18 mouse cellular contexts compared by ENCODE assay signal in the genomic region with DNA sequence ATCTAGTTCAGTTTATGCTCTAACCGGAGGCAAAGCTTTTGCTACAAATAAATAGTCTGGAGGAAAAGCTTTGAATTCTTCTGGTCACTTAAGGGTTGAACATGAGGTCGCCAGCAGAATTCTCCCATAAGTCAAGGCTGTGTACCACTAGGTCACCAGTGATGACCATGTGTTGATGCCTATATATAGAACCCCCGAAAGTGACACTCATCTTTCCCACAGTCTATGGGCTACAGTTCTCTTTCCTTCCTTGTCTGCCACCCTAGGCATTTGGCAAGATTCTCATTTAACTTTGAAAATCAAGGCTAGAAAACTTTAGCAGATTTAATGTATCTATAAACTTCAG.
DNase-seq lines count a peak whose midpoint lies in the region; ATAC-seq and TF ChIP-seq lines count a peak whose summit lies in the region.
"Had no signal": no experiment of that assay in that cellular context is flagged by ENCODE, and none has a peak within 500 bp of the region (broad histone marks: within the 10 kb centered on the region; RNA-seq: fewer than 3 reads in every experiment).

No protein-coding gene starts in this region.

- H3K9ac ChIP-seq in heart, embryonic 16.5 days (ENCODE audit: low read length) = no peak overlapping the region
- no peak overlapping the region for H3K9ac ChIP-seq in lung, embryonic 14.5 days
- no peak overlapping the region for H3K9ac ChIP-seq in stomach, embryonic 14.5 days (replicated peaks; ENCODE audit: low read depth, low read length)
- H3K9ac ChIP-seq in hindbrain, embryonic 12.5 days = no peak overlapping the region
- H3K9ac ChIP-seq: forebrain, embryonic 13.5 days; neural tube, embryonic 12.5 days had no signal

- no peaks in the 10 kb centered on the region for H3K9me3 ChIP-seq in heart, embryonic 16.5 days (replicated peaks; ENCODE audit: control insufficient read depth, low read length)
- H3K9me3 ChIP-seq in lung, embryonic 14.5 days (ENCODE audit: low read depth, low read length) = no peaks in the 10 kb centered on the region
- no peaks in the 10 kb centered on the region for H3K9me3 ChIP-seq in stomach, embryonic 14.5 days (ENCODE audit: control insufficient read depth, low read depth, low read length)
- no peaks in the 10 kb centered on the region for H3K9me3 ChIP-seq in hindbrain, embryonic 12.5 days (replicated peaks)
- H3K9me3 ChIP-seq: forebrain, embryonic 13.5 days; neural tube, embryonic 12.5 days had no signal

- no peak overlapping the region for H3K4me2 ChIP-seq in heart, embryonic 16.5 days (ENCODE audit: low read depth, low read length)
- H3K4me2 ChIP-seq in lung, embryonic 14.5 days = no peak overlapping the region
- no peak overlapping the region for H3K4me2 ChIP-seq in stomach, embryonic 14.5 days (replicated peaks; ENCODE audit: low read depth, low read length)
- no peak overlapping the region for H3K4me2 ChIP-seq in hindbrain, embryonic 12.5 days (replicated peaks)
- H3K4me2 ChIP-seq: forebrain, embryonic 13.5 days; neural tube, embryonic 12.5 days had no signal

- no peak for ATAC-seq in heart, embryonic 16.5 days (replicated peaks; ENCODE audit: extremely low read depth, insufficient read depth, low FRiP score)
- peak; percentile 88 for ATAC-seq in lung, embryonic 14.5 days (ENCODE audit: insufficient read depth)
- ATAC-seq in stomach, embryonic 14.5 days (ENCODE audit: insufficient number of reproducible peaks, insufficient read depth, low FRiP score, low read depth) = peak; percentile 23; the same call in 1 of the 2 replicates
- no peak for ATAC-seq in hindbrain, embryonic 12.5 days (ENCODE audit: low FRiP score)
- ATAC-seq: forebrain, embryonic 13.5 days; hindbrain, embryonic 16.5 days had no signal

- TF ChIP-seq POLR2A in embryonic fibroblast, embryonic 13.5 days (IDR thresholded peaks at IDR 0.05; ENCODE audit: low read depth, low read length) = no peak

- H3K4me1 ChIP-seq in heart, embryonic 16.5 days (ENCODE audit: control insufficient read depth, insufficient read depth, low read length) = no peaks in the 10 kb centered on the region
- no peaks in the 10 kb centered on the region; the same call in 1 of the 2 replicates for H3K4me1 ChIP-seq in lung, embryonic 14.5 days (ENCODE audit: insufficient read depth)
- peaks cover 14% of the 10 kb centered on the region for H3K4me1 ChIP-seq in embryonic fibroblast, embryonic 13.5 days (ENCODE audit: control insufficient read depth, insufficient read depth, low read length)
- peaks cover 6% of the 10 kb centered on the region; the same call in 1 of the 2 replicates for H3K4me1 ChIP-seq in stomach, embryonic 14.5 days (ENCODE audit: control insufficient read depth, insufficient read depth, low read length)
- no peaks in the 10 kb centered on the region for H3K4me1 ChIP-seq in hindbrain, embryonic 12.5 days
- H3K4me1 ChIP-seq: forebrain, embryonic 13.5 days; neural tube, embryonic 12.5 days had no signal

- intact Hi-C loops in heart, postnatal 36 days (cut with DNase I) = no loop called here

- no peak for DNase-seq in heart, postnatal 36 days
- no peak for DNase-seq in lung, embryonic 14.5 days
- no peak for DNase-seq in lung, postnatal 10 days
- no peak for DNase-seq in cerebellum, adult 9-11 months
- DNase-seq: adrenal gland, postnatal 25 days; cerebellum, adult 8-10 months; layer of hippocampus, adult 9-11 months; liver; lung, postnatal 14 days; spleen, adult 18-20 months; thymus, postnatal 4 days had no signal

- TF ChIP-seq CTCF in lung, embryonic 14.5 days (IDR thresholded peaks at IDR 0.05; ENCODE audit: low read depth) = no peak
- TF ChIP-seq CTCF in embryonic fibroblast, embryonic 13.5 days (IDR thresholded peaks at IDR 0.05; ENCODE audit: borderline replicate concordance, insufficient read depth, low read length) = no peak

- no peaks in the 10 kb centered on the region for H3K36me3 ChIP-seq in heart, embryonic 16.5 days (ENCODE audit: control insufficient read depth, insufficient read depth)
- H3K36me3 ChIP-seq in lung, embryonic 14.5 days (ENCODE audit: insufficient read depth) = no peaks in the 10 kb centered on the region
- no peaks in the 10 kb centered on the region for H3K36me3 ChIP-seq in stomach, embryonic 14.5 days (ENCODE audit: control insufficient read depth, insufficient read depth, low read length)
- no peaks in the 10 kb centered on the region for H3K36me3 ChIP-seq in hindbrain, embryonic 12.5 days
- H3K36me3 ChIP-seq: neural tube, embryonic 12.5 days had no signal

- 36% methylated on average over 3 of the region's 3 CpGs for WGBS in heart, embryonic 16.5 days
- WGBS in lung, embryonic 14.5 days = 33% methylated on average over 3 of the region's 3 CpGs
- WGBS in stomach, embryonic 14.5 days = 46% methylated on average over 3 of the region's 3 CpGs
- 80% methylated on average over 3 of the region's 3 CpGs for WGBS in hindbrain, embryonic 12.5 days

- H3K27ac ChIP-seq in heart, embryonic 16.5 days (ENCODE audit: low read length) = peak overlapping the region; percentile 41
- H3K27ac ChIP-seq in lung, embryonic 14.5 days (ENCODE audit: low read depth) = peak overlapping the region; percentile 75
- peak overlapping the region; percentile 88 for H3K27ac ChIP-seq in embryonic fibroblast, embryonic 13.5 days (ENCODE audit: insufficient read depth, low read length)
- H3K27ac ChIP-seq in stomach, embryonic 14.5 days (ENCODE audit: low read length) = peak overlapping the region; percentile 76; the same call in 1 of the 2 replicates
- H3K27ac ChIP-seq in hindbrain, embryonic 12.5 days = no peak overlapping the region
- H3K27ac ChIP-seq: forebrain, embryonic 13.5 days; neural tube, embryonic 12.5 days had no signal

- no peaks in the 10 kb centered on the region for H3K27me3 ChIP-seq in heart, embryonic 16.5 days (ENCODE audit: control insufficient read depth, insufficient read depth, low read length)
- no peaks in the 10 kb centered on the region for H3K27me3 ChIP-seq in lung, embryonic 14.5 days (ENCODE audit: insufficient read depth, low read length)
- H3K27me3 ChIP-seq in stomach, embryonic 14.5 days (ENCODE audit: control insufficient read depth, insufficient read depth, low read length) = no peaks in the 10 kb centered on the region
- H3K27me3 ChIP-seq in hindbrain, embryonic 12.5 days = no peaks in the 10 kb centered on the region
- H3K27me3 ChIP-seq: forebrain, embryonic 13.5 days; neural tube, embryonic 12.5 days had no signal

- H3K4me3 ChIP-seq in heart, embryonic 16.5 days (ENCODE audit: low read length) = no peak overlapping the region
- no peak overlapping the region for H3K4me3 ChIP-seq in lung, embryonic 14.5 days (ENCODE audit: low read depth, low read length)
- H3K4me3 ChIP-seq in embryonic fibroblast, embryonic 13.5 days (ENCODE audit: insufficient read depth, low read length) = no peak overlapping the region
- H3K4me3 ChIP-seq in stomach, embryonic 14.5 days (ENCODE audit: low read depth, low read length) = no peak overlapping the region
- H3K4me3 ChIP-seq in hindbrain, embryonic 12.5 days = no peak overlapping the region
- H3K4me3 ChIP-seq: forebrain, embryonic 13.5 days; neural tube, embryonic 12.5 days had no signal

Comparison
In these comparisons a context has a peak if more than half of its experiments do, and no peak if none do; other contexts are left out.
1. ATAC-seq: peak in lung, embryonic 14.5 days (single experiment) and stomach, embryonic 14.5 days (single experiment); none in heart, embryonic 16.5 days (single experiment) and hindbrain, embryonic 12.5 days (single experiment).